Mouse (Mus musculus): ENCODE measurements around the gene Psg16.
"Not testable (repeated sequence)": the region's sequence is repeated elsewhere in the genome, so short reads cannot be mapped to it uniquely, and the experiment has no call there.

The Psg16 gene

DNA sequence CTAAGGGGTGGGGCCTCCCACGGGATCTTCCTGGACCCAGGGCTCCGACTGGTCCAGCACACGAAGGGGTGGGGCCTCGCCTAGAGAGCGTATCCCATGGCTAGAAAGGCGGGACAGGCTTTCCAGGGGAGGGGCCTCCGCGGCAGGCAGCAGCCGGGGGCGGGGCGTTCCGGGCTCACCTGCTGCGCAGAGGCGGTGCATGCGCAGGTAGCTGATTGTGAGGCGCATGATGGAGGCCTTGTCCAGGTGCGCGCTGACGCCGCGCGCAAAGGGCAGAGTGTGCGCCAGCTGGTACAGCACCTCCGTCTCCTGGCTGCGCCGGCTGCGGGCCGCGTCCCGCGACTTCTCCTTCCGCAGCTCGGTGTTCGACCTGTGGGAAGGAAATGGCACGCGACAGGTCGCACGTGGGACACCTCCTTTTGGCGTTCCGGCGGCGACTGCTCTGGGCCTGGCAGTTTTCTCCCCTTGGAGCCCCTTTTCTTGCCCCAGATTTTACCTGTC lies 17.7 kb upstream of the Psg16 start:
- peak; percentile 91 to 96 for DNase-seq

DNA sequence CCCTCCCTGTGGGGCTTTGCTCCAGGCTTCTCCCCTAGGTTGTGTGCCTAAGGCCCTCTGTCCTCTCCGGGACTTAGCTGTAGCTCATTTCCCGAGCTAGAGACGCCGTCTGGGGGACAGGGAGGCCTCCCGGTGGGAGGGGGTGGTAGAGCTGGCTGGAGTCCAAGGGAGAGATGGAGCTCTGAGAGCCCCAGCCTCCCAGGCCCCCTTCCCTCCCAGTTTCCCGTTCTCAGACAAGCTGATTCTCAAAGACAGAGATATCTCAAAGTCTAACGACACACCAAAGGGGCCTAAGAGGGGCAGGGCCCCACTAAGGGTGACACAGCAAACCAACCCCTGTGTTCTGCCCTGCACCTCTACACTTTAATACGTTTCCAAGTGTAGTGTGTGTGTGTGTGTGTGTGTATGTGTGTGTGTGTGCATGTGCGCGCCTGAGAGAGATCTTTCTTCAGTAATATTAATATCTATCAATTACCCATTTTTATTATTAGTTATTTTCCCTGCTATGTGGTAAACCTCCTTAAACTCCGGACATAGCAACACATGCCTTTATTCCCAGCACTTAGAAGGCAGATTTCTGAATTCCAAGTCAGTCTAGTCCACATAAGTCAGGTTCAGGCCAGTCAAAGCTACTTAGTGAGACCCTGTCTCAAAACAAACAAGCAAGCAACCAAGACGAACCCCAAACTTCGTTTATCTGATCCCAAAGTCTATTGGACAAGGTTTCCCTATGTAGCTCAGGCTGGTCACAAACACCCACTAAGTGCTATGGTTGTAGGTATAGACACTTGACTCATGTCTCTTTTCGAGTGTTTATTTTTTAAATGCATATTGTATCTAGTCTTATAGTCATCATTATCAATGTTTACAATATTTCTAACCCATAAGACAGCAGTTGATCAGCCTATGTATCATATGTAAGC lies 17.0 kb upstream of the Psg16 start:
- peak; percentile 60 to 67 for DNase-seq

DNA sequence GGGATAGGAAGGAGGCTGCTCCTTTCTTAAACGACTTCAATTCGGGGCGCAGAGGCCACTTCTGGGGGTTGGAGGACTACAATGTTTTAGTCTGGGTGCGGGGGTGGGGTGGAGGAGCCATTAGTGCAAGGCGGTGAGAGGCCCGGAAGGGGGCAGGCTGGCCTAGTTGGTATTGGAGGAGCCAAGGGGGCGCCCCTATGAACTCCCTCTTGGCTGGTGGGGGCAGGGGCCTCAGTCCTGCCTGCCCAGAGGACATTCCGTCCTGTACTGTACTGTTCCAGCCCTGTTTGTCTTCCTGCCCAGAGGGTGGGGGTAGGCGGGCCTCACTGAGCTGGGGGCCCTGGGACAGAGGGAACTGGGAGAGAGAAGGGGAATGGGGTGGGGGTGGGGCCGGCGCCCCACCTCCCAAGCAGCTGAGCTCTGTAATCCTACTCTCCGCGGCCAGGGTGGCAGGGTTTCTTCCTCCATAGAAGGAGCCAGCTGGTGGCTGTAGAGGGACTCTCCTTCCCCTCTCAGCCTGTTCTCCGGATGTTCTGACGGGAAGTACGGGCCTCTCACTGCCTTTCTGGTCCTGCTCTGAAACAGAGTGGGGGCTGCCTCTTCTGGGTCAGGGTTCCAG lies 15.7 kb upstream of the Psg16 start:
- peak; percentile 85 to 95 for DNase-seq

- peak; percentile 25 to 55 for DNase-seq
These were observed 14.9 kb upstream of the Psg16 start for GRCm38 (mm10) chr7:17058816-17059462.

GRCm38 (mm10) chr7:17059463-17059844 lies 14.4 kb upstream of the Psg16 start:
- DNase-seq: no peak

DNA sequence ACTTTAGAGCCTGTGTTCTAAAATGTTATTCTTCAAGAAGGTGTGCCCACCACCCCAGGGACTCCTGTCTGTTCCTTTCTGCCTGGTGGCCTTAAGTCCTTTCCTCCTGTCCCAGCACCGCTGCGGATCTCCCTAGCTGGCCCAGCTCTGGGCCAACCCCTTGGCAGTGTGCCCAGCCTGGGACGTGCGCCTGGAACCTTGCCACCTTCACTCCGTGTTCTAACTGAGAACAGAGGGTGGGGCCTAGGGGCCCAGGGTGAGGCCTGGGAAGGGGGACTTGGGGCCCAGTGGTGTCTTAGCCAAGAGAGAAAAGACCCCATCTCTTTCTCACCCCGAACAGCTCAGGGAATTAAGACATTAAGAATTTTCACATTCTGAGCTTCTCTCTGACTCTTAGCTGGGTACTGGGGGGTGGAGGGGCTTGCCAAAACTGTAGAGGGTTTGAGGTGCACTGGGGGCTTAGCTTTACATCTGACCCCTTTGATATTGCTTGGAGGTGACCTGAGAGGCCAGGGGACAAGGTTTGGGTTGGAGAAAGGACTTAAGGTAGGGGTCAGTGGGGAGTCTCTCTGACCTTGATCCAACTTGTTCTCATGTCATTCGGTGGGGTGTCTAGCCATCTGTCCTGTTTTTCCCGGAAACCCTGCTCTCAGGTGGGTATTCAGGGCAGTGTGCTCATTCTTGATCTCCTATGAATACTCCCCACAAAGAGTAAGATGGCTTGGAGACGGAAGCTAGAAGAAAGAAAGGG lies 13.6 kb upstream of the Psg16 start:
- DNase-seq: peak; percentile 96

- peak; percentile 36 to 66 for DNase-seq
These were observed 12.8 kb upstream of the Psg16 start for GRCm38 (mm10) chr7:17060782-17061605.

GRCm38 (mm10) chr7:17062389-17062788 lies 11.5 kb upstream of the Psg16 start, which contains the start of gene Hif3a:
TSS of gene Hif3a (minus strand) at chr7:17062427.
- DNase-seq: peak; percentile 80 to 90

GRCm38 (mm10) chr7:17062845-17063244 lies 11.0 kb upstream of the Psg16 start:
- peak in 1 of 2 experiments; percentile 25 for DNase-seq

- no peak for DNase-seq
These were observed 8.2 kb upstream of the Psg16 start for GRCm38 (mm10) chr7:17065620-17066019.

- DNase-seq: peak; percentile 76 to 87
These were observed 7.4 kb upstream of the Psg16 start for GRCm38 (mm10) chr7:17066412-17066811.

DNA sequence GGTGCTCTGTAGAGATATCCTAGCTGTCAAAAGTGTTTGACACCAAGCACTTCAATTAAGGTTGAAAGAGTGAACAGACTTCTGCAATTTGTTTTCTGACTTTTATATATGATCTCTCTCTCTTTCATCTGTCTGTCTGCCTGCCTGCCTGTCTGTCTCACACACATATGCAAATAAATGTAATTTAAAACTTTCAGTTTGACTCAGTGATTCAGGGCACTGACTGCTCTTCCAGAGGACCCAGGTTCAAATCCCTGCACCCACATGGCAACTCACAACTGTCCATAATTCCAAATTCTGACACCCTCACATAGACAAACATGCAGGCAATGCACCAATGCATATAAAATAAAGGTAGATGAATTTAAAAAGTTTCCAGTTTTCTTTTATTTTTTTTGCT lies 6.8 kb upstream of the Psg16 start:
- no peak for DNase-seq

GRCm38 (mm10) chr7:17067651-17068050 lies 6.2 kb upstream of the Psg16 start:
- DNase-seq: not testable (repeated sequence)

- no peak for DNase-seq
These were observed 332 bp upstream of the Psg16 start for GRCm38 (mm10) chr7:17073513-17073903.

- DNase-seq: no peak
These were observed 2.7 kb downstream of the Psg16 start for GRCm38 (mm10) chr7:17076542-17076941.

DNA sequence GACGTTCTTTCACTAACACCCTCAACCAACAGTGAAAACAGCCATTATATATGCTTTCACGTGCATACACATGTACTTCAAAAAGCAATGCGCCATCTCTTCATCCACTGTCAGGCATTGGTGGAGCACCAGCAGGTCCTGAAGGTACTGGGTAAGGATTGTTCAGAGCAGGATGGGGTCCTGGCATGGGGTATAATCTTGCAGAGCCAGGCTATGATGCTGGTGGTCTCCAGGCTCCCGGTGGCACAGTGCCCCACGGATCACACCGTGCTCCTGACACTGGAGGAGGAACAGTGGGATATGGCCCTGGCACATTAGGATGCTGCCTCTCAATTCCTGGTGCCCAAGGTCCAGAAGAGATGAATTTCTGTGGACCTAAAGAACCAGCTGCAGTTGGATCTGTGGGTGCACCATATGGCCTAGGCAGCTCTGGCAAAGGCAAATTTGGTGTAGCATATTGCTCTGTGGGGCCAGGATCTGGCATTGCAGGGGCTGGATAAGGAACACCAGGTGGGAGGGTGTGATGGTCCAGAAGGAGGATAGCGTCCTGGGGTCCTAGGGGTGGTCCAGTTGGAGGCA lies 4.3 kb downstream of the Psg16 start:
- DNase-seq: no peak

DNA sequence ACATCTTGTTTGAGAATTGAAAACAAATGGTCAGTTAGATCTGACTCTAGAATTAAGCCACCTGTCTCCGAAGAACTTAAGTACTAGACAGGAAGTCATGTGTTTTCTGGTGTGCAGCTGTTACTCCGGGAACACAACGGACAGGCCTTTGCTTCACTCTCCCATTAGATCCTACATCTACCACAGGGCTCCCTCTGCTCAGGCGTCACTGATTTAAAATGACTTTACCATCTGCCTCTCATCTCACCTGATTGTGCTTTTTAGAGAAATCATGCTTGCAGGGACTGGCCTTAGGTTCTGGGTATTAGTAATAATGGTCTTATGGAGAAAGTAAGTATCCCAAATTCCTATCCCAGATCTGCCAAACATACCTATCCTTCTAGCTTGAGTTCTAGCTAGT lies 8.9 kb downstream of the Psg16 start:
- DNase-seq: no peak

DNA sequence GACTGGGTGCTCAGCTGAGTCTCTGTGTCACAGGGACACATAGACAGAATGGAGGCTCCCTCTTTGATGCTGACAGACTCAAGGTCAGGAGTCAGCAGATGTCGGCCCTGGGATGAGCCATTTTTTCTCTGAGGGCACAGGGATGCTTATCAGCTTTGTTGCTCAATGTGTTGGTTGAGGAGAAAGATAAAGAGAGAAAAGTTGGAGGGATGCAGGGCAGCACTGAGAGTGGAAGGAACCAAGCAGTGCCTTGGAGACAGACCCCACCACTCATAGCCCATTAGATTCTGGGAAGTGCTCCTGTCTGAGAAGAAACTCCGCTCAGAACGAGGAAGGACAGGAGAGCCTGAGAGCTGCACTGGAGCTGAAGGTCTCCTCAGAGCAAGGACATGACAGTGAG lies 13.9 kb downstream of the Psg16 start:
- no peak for DNase-seq

DNA sequence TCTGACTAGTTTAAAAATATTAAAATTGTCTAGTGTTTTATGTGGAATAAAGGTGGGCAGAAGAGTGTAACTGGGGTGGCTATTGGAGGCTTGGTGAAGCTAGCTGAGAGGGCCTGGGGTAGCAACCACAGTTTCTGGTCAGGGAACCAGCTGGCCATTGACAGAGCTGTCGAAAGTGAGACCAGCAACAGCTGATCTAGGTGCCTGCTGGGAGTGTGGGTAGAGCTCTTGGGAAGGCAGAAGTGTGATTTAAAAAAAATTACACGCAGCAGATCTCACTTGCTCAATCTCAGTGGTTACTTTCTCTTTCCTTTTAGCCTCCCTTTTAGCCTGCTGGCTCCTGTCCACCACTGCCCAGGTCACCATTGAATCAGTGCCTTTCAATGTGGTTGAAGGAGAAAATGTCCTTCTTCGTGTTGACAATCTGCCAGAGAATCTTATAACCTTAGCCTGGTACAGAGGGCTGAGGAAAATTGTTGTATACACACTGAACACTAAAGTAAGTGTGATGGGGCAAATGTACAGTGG lies 16.3 kb downstream of the Psg16 start:
- DNase-seq: no peak

DNA sequence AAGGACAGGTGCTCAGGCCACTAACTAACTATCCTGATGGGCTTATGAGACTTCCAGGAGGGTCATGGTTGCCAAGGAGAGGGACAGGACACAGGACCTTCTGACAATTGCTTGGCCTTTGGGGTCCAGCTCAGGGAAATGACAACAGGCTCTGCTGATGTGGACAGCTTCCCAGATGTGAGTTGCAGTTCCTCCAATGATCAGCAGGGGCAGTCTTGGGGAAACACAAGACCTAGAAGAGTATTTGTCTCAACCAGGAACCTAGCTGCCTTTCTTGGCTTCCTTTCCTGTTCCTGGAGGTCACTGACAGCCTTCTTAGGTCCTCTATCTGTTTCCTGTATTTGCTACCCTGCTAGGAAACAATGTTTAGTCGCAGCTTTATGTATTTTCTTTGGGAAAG lies 17.4 kb downstream of the Psg16 start:
- DNase-seq: no peak

GRCm38 (mm10) chr7:17101631-17102030 lies 27.8 kb downstream of the Psg16 start:
- not testable (repeated sequence) for DNase-seq

All from lung, postnatal 4 days (tissue).